ENCODE assay signal across 11 mouse cellular contexts in the genomic region with DNA sequence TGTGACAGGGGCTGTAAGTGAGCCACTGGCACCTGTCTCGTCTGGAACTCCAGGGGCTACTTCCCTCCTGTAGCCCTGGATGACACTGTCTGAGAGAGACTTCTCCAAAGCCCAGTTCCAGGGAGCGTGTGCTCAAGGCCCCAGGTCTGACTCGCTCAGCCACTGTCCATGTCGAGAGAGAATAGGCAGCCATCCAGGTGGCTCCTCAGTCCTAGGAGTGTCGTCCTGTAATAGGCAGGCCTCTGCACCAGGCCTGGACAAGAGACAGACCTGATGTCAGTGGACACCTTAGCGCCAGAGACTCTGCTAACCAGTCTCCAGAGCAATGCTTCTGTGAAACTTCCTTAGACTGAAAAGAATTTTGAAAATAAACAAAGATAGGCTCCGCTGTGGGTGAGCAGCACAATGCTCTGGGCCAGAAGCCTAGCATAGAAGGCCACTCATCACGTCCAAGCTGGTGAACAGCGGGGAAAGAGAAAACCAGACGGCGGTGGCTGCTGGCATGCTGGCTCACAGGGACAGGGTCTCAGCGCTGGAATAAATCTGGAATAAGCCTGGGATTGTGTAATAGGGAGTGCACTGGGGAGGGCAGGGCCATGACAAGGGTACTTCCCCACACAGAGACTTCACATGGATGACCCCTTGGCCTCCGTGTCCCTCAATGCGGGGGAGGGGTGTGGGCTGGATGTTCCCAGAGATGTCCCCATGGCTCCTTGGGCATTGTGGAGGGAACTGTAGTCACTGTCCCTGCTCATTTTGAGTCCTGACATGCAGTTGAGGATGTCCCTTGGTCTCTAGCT. TPM values are rescaled to one million over a fixed set of nuclear protein-coding genes. Genes with fewer than 3 reads are reported as not detected.
DNase-seq lines count a peak whose midpoint lies in the region; ATAC-seq and TF ChIP-seq lines count a peak whose summit lies in the region.
"Had no signal": no experiment of that assay in that cellular context is flagged by ENCODE, and none has a peak within 500 bp of the region (broad histone marks: within the 10 kb centered on the region; RNA-seq: fewer than 3 reads in every experiment).

No protein-coding gene starts in this region.

- H3K4me1 ChIP-seq in midbrain, embryonic 11.5 days (ENCODE audit: control insufficient read depth, insufficient read depth, low read length), result no peaks in the 10 kb centered on the region
- no peaks in the 10 kb centered on the region for H3K4me1 ChIP-seq in midbrain, embryonic 14.5 days (ENCODE audit: control insufficient read depth, insufficient read depth, low read length)
- H3K4me1 ChIP-seq in liver, postnatal 0 days (ENCODE audit: insufficient read depth), result peaks cover 33% of the 10 kb centered on the region
- H3K4me1 ChIP-seq in stomach, postnatal 0 days (replicated peaks; ENCODE audit: control insufficient read depth, insufficient read depth), result peaks cover 9% of the 10 kb centered on the region

- ATAC-seq in cerebellum, adult (ENCODE audit: insufficient number of reproducible peaks, low FRiP score, low TSS enrichment), result no peak
- ATAC-seq in midbrain, embryonic 11.5 days (ENCODE audit: low FRiP score), result no peak
- ATAC-seq in midbrain, embryonic 14.5 days (ENCODE audit: low FRiP score, low TSS enrichment), result no peak
- peak; percentile 27 for ATAC-seq in liver, postnatal 0 days
- ATAC-seq in stomach, postnatal 0 days (ENCODE audit: low FRiP score, low TSS enrichment), result peak; percentile 22; the same call in 1 of the 2 replicates

- no peak overlapping the region for H3K4me3 ChIP-seq in midbrain, embryonic 11.5 days (ENCODE audit: low read depth, low read length)
- no peak overlapping the region for H3K4me3 ChIP-seq in midbrain, embryonic 14.5 days (replicated peaks; ENCODE audit: low read depth, low read length)
- no peak overlapping the region for H3K4me3 ChIP-seq in liver, postnatal 0 days (ENCODE audit: low read depth, low read length)
- no peak overlapping the region for H3K4me3 ChIP-seq in stomach, postnatal 0 days (ENCODE audit: low read depth, low read length)
- H3K4me3 ChIP-seq: neural tube, embryonic 12.5 days had no signal

- DNase-seq in cerebellum, postnatal 14 days, result peak; percentile 44 to 58
- DNase-seq in midbrain, embryonic 11.5 days (ENCODE audit: low spot score, missing footprints), result peak; percentile 75
- DNase-seq in midbrain, embryonic 14.5 days, result no peak
- DNase-seq in liver, postnatal 0 days, result peak; percentile 49
- DNase-seq in stomach, postnatal 0 days (ENCODE audit: low spot score), result peak; percentile 26
- no peak for DNase-seq in ovary, adult 18-20 months (ENCODE audit: low spot score)
- DNase-seq in c-Kit-positive CD71-positive TER-119-positive erythroid progenitor cells, embryonic 14.5 days (ENCODE audit: low spot score), result no peak
- DNase-seq: cerebellum, postnatal 36 days; kidney, adult 9 months had no signal

- H3K27ac ChIP-seq in midbrain, embryonic 11.5 days (ENCODE audit: low read depth, low read length), result no peak overlapping the region
- H3K27ac ChIP-seq in midbrain, embryonic 14.5 days (replicated peaks; ENCODE audit: low read depth, low read length), result no peak overlapping the region
- H3K27ac ChIP-seq in liver, postnatal 0 days (ENCODE audit: low read depth), result peak overlapping the region; percentile 85
- peak overlapping the region; percentile 65 for H3K27ac ChIP-seq in stomach, postnatal 0 days (replicated peaks)
- H3K27ac ChIP-seq: neural tube, embryonic 12.5 days had no signal

- TF ChIP-seq EP300 in liver, postnatal 0 days (IDR thresholded peaks at IDR 0.05; ENCODE audit: low read depth), result no peak
- no peak for TF ChIP-seq EP300 in stomach, postnatal 0 days (optimal IDR thresholded peaks at IDR 0.05)

- H3K9me3 ChIP-seq in midbrain, embryonic 11.5 days (ENCODE audit: control insufficient read depth, low read length), result no peaks in the 10 kb centered on the region
- H3K9me3 ChIP-seq in midbrain, embryonic 14.5 days (ENCODE audit: control insufficient read depth, low read length), result no peaks in the 10 kb centered on the region
- no peaks in the 10 kb centered on the region for H3K9me3 ChIP-seq in liver, postnatal 0 days (ENCODE audit: low read length)
- no peaks in the 10 kb centered on the region for H3K9me3 ChIP-seq in stomach, postnatal 0 days (ENCODE audit: control insufficient read depth, low read length)

- no peak overlapping the region for H3K9ac ChIP-seq in midbrain, embryonic 11.5 days (ENCODE audit: low read length)
- H3K9ac ChIP-seq in midbrain, embryonic 14.5 days (replicated peaks; ENCODE audit: low read length), result no peak overlapping the region; the same call in 1 of the 2 replicates
- H3K9ac ChIP-seq in liver, postnatal 0 days (replicated peaks), result no peak overlapping the region
- peak overlapping the region; percentile 41; the same call in 1 of the 2 replicates for H3K9ac ChIP-seq in stomach, postnatal 0 days (ENCODE audit: low read length)
- H3K9ac ChIP-seq: neural tube, embryonic 12.5 days had no signal

- H3K4me2 ChIP-seq in midbrain, embryonic 11.5 days, result no peak overlapping the region
- no peak overlapping the region for H3K4me2 ChIP-seq in midbrain, embryonic 14.5 days (ENCODE audit: low read length)
- no peak overlapping the region for H3K4me2 ChIP-seq in liver, postnatal 0 days (ENCODE audit: low read depth, low read length)
- no peak overlapping the region for H3K4me2 ChIP-seq in stomach, postnatal 0 days (replicated peaks; ENCODE audit: low read depth)
- H3K4me2 ChIP-seq: neural tube, embryonic 12.5 days had no signal

- TF ChIP-seq CTCF in liver, postnatal 0 days (IDR thresholded peaks at IDR 0.05; ENCODE audit: low read depth), result no peak
- no peak for TF ChIP-seq CTCF in stomach, postnatal 0 days (IDR thresholded peaks at IDR 0.05; ENCODE audit: low read depth)

- WGBS in midbrain, embryonic 11.5 days, result 77% methylated on average over 14 of the region's 14 CpGs
- 76% methylated on average over 14 of the region's 14 CpGs for WGBS in midbrain, embryonic 14.5 days
- WGBS in liver, postnatal 0 days (ENCODE audit: insufficient replicate concordance), result 48% methylated on average over 14 of the region's 14 CpGs
- 37% methylated on average over 14 of the region's 14 CpGs for WGBS in stomach, postnatal 0 days

- H3K27me3 ChIP-seq in midbrain, embryonic 11.5 days (ENCODE audit: control insufficient read depth, insufficient read depth, low read length), result no peaks in the 10 kb centered on the region
- H3K27me3 ChIP-seq in midbrain, embryonic 14.5 days (ENCODE audit: control insufficient read depth, insufficient read depth, low read length), result no peaks in the 10 kb centered on the region
- no peaks in the 10 kb centered on the region for H3K27me3 ChIP-seq in liver, postnatal 0 days (ENCODE audit: insufficient read depth, low read length)
- no peaks in the 10 kb centered on the region for H3K27me3 ChIP-seq in stomach, postnatal 0 days (ENCODE audit: control insufficient read depth, insufficient read depth, low read length)
- H3K27me3 ChIP-seq: neural tube, embryonic 12.5 days had no signal

- no peaks in the 10 kb centered on the region for H3K36me3 ChIP-seq in midbrain, embryonic 11.5 days (ENCODE audit: control insufficient read depth, insufficient read depth, low read length)
- no peaks in the 10 kb centered on the region for H3K36me3 ChIP-seq in midbrain, embryonic 14.5 days (ENCODE audit: control insufficient read depth, insufficient read depth, low read length)
- no peaks in the 10 kb centered on the region for H3K36me3 ChIP-seq in liver, postnatal 0 days (replicated peaks; ENCODE audit: insufficient read depth, low read length)
- no peaks in the 10 kb centered on the region for H3K36me3 ChIP-seq in stomach, postnatal 0 days (ENCODE audit: control insufficient read depth, insufficient read depth, low read length)
- H3K36me3 ChIP-seq: neural tube, embryonic 12.5 days had no signal

RNA-seq across cellular contexts. Expression of a gene that starts 34.2 kb away (rescaled TPM):
- polyA plus RNA-seq in midbrain, embryonic 11.5 days (2014; fragmentation: Nextera tagmentation; extraction: Ambion mirVana), result 118 and 123 TPM in 2 replicates
- 113 and 119 TPM in 2 replicates for polyA plus RNA-seq in midbrain, embryonic 14.5 days (2014; fragmentation: Nextera tagmentation; extraction: Ambion mirVana)
- polyA plus RNA-seq in liver, postnatal 0 days (2015; fragmentation: Nextera tagmentation; extraction: Ambion mirVana), result 92.7 and 97.5 TPM in 2 replicates
- polyA plus RNA-seq in stomach, postnatal 0 days (2015; fragmentation: Nextera tagmentation; extraction: Ambion mirVana), result 132 and 133 TPM in 2 replicates

RNA-seq across cellular contexts. Expression of a gene that starts 39.1 kb away (rescaled TPM):
- 2.4 TPM in 2 replicates for polyA plus RNA-seq in midbrain, embryonic 11.5 days (2014; fragmentation: Nextera tagmentation; extraction: Ambion mirVana)
- polyA plus RNA-seq in midbrain, embryonic 14.5 days (2014; fragmentation: Nextera tagmentation; extraction: Ambion mirVana), result 38.6 and 64.0 TPM in 2 replicates
- polyA plus RNA-seq in liver, postnatal 0 days (2015; fragmentation: Nextera tagmentation; extraction: Ambion mirVana), result 3.7 and 4.3 TPM in 2 replicates
- 13.8 and 14.9 TPM in 2 replicates for polyA plus RNA-seq in stomach, postnatal 0 days (2015; fragmentation: Nextera tagmentation; extraction: Ambion mirVana)

Comparison
In these comparisons a context has a peak if more than half of its experiments do, and no peak if none do; other contexts are left out.
1. DNase-seq: peak in cerebellum, postnatal 14 days (2 of 2), midbrain, embryonic 11.5 days (single experiment), liver, postnatal 0 days (single experiment) and stomach, postnatal 0 days (single experiment); none in midbrain, embryonic 14.5 days (single experiment), ovary, adult 18-20 months (single experiment) and c-Kit-positive CD71-positive TER-119-positive erythroid progenitor cells, embryonic 14.5 days (single experiment).
2. ATAC-seq: peak in liver, postnatal 0 days (single experiment) and stomach, postnatal 0 days (single experiment); none in cerebellum, adult (single experiment), midbrain, embryonic 11.5 days (single experiment) and midbrain, embryonic 14.5 days (single experiment).
3. H3K27ac ChIP-seq: peak in liver, postnatal 0 days (single experiment) and stomach, postnatal 0 days (single experiment); none in midbrain, embryonic 11.5 days (single experiment) and midbrain, embryonic 14.5 days (single experiment).